Mouse (Mus musculus) lung, embryonic 16.5 days (tissue): ENCODE results near the gene Rbm6. TPM values are rescaled to one million over a fixed set of nuclear protein-coding genes. Genes with fewer than 3 reads are reported as not detected.

Source experiments
- ATAC-seq: fragments of 200-750 bp; cut with Nextera tagmentation; 2 replicates; pipeline ENCODE4 v1.8.0; 2017; ENCODE audit warnings: low read depth, mild to moderate bottlenecking, moderate library complexity
- H3K27ac ChIP-seq: fragments of 300-500 bp; sonication (generic); 2 replicates; pipeline ENCODE4 v1.5.1; 2014; ENCODE audit warnings: mild to moderate bottlenecking, control low read depth, low read length
- H3K27me3 ChIP-seq: fragments of 300-500 bp; sonication (generic); 2 replicates; pipeline ENCODE4 v1.6.1; 2014; ENCODE audit warnings: low read depth, low read length, mixed read lengths; ENCODE audit not compliant: control insufficient read depth, insufficient read depth
- H3K36me3 ChIP-seq: fragments of 300-500 bp; sonication (generic); 2 replicates; pipeline ENCODE4 v1.6.1; 2014; ENCODE audit warnings: low read length; ENCODE audit not compliant: control insufficient read depth, insufficient read depth
- H3K4me1 ChIP-seq: fragments of 300-500 bp; sonication (generic); replicated peaks from 2 replicates; pipeline ENCODE4 v1.6.1; 2014; ENCODE audit warnings: low read length, mixed read lengths; ENCODE audit not compliant: control insufficient read depth, insufficient read depth
- H3K4me2 ChIP-seq: fragments of 300-500 bp; sonication (generic); 2 replicates; pipeline ENCODE4 v1.6.1; 2014; ENCODE audit warnings: low read depth, low read length, control low read depth
- H3K4me3 ChIP-seq: fragments of 300-500 bp; sonication (generic); 2 replicates; pipeline ENCODE4 v1.5.1; 2014; ENCODE audit warnings: mild to moderate bottlenecking, low read length, control low read depth
- H3K9ac ChIP-seq: fragments of 300-500 bp; sonication (generic); 2 replicates; pipeline ENCODE4 v1.6.1; 2014; ENCODE audit warnings: low read length, control low read depth
- H3K9me3 ChIP-seq: fragments of 300-500 bp; sonication (generic); 2 replicates; pipeline ENCODE4 v1.6.1; 2016; ENCODE audit warnings: low read length; ENCODE audit not compliant: control insufficient read depth
- WGBS: fragments of 180-500 bp; shearing (Covaris S2); extraction: QIAGEN DNeasy Blood & Tissue Kit; methylation state at CpG from one replicate; pipeline ENCODE4 v1.1.7; 2014; 5-methylcytosine and 5-hydroxymethylcytosine counted together
- polyA plus RNA-seq: library from polyadenylated mRNA; unstranded; fragments of >200 nt; fragmentation: Nextera tagmentation; extraction: Ambion mirVana; gene quantifications from 2 replicates; pipeline ENCODE4 v1.2.1, GENCODE M21; 2015

Rbm6 gene
- 70.0 and 70.2 TPM in 2 replicates for polyA plus RNA-seq

DNA sequence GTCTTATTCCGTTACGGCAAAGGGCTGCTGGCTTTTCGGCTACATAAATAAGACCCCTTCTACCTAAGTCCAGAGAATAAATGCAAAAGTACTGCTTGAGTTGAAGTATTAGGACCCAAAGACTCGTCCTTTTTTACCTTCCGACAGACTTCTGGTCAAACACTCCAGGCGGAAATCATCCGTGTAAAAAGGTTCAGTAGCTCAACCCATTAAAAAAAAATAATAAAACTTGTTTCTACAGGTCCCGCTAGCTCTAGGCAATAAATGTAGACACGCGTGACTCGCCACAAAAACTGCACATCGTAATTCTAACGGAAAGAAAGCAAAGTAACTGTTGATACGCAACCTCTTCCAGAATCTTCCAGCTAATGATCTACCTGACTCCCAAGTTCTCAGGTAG lies at the start of gene Rbm6:
Rbm6 (minus strand) TSS at position 101 of the 400 bp plus-strand sequence.
- Histone ChIP-seq H3K9ac (peak within 1 kb of the TSS; percentile 93), H3K27ac (peak within 1 kb of the TSS; percentile 95), H3K36me3 (0 out of 2 replicates have a peak, but pooled peaks cover 2% of the 10 kb centered on the region), H3K4me1 (peaks cover 9% of the 10 kb centered on the region), H3K9me3 (no peaks in the 10 kb centered on the region), H3K4me3 (peak within 1 kb of the TSS; percentile 69), H3K27me3 (no peaks in the 10 kb centered on the region), H3K4me2 (peak within 1 kb of the TSS; percentile 89)
- WGBS = 6% methylated on average over 14 of the region's 14 CpGs
- ATAC-seq = no peak

GRCm38 (mm10) chr9:107919441-107919840 lies 46.4 kb upstream of the Rbm6 start:
- H3K9me3 ChIP-seq = no peaks in the 10 kb centered on the region
- no peak overlapping the region for H3K9ac ChIP-seq
- 78% methylated on average over 5 of the region's 5 CpGs for whole genome bisulfite sequencing
- no peak overlapping the region for H3K27ac ChIP-seq
- H3K4me1 ChIP-seq = peaks cover 10% of the 10 kb centered on the region; the same call in 1 of the 2 replicates
- no peak for ATAC-seq
- no peak overlapping the region for H3K4me3 ChIP-seq
- no peaks in the 10 kb centered on the region for H3K27me3 ChIP-seq
- no peak overlapping the region for H3K4me2 ChIP-seq
- H3K36me3 ChIP-seq = no peaks in the 10 kb centered on the region

- 77% methylated on average over 6 of the region's 6 CpGs for WGBS
Observed at GRCm38 (mm10) chr9:107918884-107919283, 45.8 kb upstream of the Rbm6 start.

DNA sequence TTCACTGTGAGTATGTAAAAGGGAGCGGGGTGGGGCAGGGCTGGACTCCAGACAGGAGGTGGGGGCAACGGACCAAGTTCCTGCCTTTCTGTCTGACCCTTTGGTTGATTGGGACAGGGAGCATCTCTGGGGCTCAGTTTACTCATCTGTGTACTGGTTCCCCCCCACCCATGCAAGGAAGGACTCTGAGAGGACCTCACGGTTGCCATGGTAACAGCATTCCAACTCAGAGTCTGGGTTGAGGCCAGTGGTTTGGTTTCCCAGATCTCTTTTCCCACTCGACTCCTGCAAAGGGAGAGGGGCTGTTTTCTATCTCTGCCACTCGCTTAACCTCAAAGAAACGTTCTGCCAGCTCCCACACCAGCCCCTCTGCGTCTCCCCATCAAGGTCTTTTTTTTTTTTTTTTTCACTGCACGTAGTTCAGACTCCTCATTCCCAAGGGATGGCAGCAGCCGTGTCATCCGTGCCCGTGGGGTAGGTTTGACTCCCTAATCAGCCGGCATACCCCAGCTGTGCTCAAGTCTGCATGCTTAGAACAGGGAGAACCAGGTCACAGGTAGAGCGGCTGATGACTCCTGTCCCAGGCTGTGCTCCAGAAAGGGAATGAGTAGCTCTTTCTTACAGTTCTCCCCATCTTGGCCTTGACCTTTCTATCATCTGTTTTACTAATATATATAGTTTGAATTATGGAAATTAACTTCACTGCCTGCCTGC lies 45.0 kb upstream of the Rbm6 start:
- no peak for ATAC-seq
- 0 out of 2 replicates have a peak overlapping the region, but pooled peaks have one; percentile 17 for H3K9ac ChIP-seq
- no peaks in the 10 kb centered on the region for H3K36me3 ChIP-seq
- H3K27me3 ChIP-seq = no peaks in the 10 kb centered on the region
- no peaks in the 10 kb centered on the region for H3K9me3 ChIP-seq
- no peak overlapping the region for H3K4me3 ChIP-seq
- H3K4me1 ChIP-seq = peaks cover 4% of the 10 kb centered on the region; the same call in 1 of the 2 replicates
- WGBS = 23% methylated on average over 13 of the region's 13 CpGs
- no peak overlapping the region for H3K4me2 ChIP-seq
- no peak overlapping the region for H3K27ac ChIP-seq

More at GRCm38 (mm10) chr9:107918884-107919283, 45.8 kb upstream of the Rbm6 start:
- no peak overlapping the region for H3K4me3 ChIP-seq
- H3K4me1 ChIP-seq = peaks cover 4% of the 10 kb centered on the region; the same call in 1 of the 2 replicates
- no peak overlapping the region for H3K9ac ChIP-seq
- H3K27me3 ChIP-seq = no peaks in the 10 kb centered on the region
- H3K9me3 ChIP-seq = no peaks in the 10 kb centered on the region
- H3K36me3 ChIP-seq = no peaks in the 10 kb centered on the region
- ATAC-seq = no peak
- H3K4me2 ChIP-seq = no peak overlapping the region
- no peak overlapping the region for H3K27ac ChIP-seq

DNA sequence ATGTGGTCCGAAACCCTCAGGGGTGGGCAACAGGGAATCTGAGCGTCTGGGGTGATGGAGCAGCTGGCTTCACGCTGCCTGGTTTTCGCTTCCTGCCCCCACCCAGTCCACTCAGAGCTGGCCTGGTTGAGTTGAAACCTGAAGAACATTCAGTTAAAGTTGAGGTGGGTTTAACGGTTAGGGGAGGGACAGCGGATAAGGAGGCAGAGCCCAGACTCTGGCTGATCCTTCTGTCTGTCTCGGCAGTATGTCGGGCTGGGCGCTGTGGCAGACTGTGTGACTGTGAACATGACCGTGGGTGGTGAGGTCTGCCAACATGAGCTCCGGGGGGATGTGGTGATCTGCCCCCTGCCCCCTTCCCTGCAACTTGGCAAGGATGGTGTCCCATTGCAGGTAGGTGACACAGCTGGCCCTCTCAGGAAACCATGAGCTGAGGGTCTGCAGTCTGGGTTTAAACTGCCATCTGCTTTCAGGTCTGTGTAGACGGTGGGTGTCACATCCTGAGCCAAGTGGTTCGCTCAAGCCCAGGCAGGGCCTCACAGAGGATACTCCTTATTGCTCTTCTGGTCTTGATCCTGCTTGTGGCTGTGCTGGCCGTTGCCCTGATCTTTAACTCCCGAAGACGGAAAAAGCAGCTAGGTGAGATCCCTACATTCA lies 41.9 kb upstream of the Rbm6 start:
- Histone ChIP-seq H3K36me3 (no peaks in the 10 kb centered on the region), H3K9ac (no peak overlapping the region), H3K4me2 (no peak overlapping the region), H3K4me3 (no peak overlapping the region), H3K27ac (no peak overlapping the region), H3K4me1 (peaks cover 4% of the 10 kb centered on the region; the same call in 1 of the 2 replicates), H3K27me3 (no peaks in the 10 kb centered on the region), H3K9me3 (no peaks in the 10 kb centered on the region)
- no peak for ATAC-seq
- 72% methylated on average over 16 of the region's 16 CpGs for WGBS

- H3K27me3 ChIP-seq = no peaks in the 10 kb centered on the region
- no peaks in the 10 kb centered on the region for H3K9me3 ChIP-seq
- no peaks in the 10 kb centered on the region for H3K36me3 ChIP-seq
- H3K4me1 ChIP-seq = peaks cover 21% of the 10 kb centered on the region
- WGBS = 77% methylated on average over 15 of the region's 15 CpGs
- H3K4me2 ChIP-seq = peak overlapping the region; percentile 69; the same call in 1 of the 2 replicates
- H3K27ac ChIP-seq = no peak overlapping the region
- ATAC-seq = no peak
- H3K4me3 ChIP-seq = no peak overlapping the region
- H3K9ac ChIP-seq = no peak overlapping the region
Observed at GRCm38 (mm10) chr9:107910025-107910769, 37.2 kb upstream of the Rbm6 start.

DNA sequence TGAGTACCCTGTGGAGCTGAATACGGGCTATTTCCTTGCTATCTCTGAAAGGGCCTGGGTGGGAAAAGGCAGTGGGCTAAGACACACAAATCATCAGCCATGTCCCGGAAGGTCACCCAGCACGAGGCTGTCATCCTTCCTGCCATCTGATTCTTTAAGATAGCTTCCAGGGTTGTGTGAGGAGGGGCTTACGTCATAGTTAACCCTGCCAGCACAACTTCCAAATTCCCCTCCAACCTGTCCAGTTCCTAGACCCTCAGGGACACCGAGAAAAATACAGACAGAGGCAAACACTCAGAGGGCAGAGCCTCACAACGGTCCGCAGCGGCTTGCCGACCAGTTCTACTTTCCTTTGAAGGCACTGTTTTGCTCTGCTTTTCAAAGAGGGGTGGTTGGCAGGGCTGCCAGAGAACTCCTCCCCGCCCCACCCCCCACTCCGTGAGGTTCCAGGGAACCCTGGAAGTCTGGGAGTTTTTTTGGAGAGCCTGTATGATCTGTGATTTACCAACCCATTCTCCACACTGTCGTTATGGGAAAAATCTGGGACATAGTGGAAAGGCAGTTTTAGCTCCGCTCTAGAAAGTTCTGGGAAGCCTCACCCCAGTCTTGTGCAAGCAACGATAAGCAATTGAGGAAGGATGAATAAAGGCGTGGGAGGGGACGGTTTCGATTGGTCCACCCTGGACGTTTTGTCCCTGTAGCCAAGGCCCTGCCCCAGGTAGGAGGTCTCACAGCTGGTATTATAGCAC lies 35.5 kb upstream of the Rbm6 start:
- peak overlapping the region; percentile 48 for H3K4me3 ChIP-seq
- H3K9me3 ChIP-seq = no peaks in the 10 kb centered on the region
- peak overlapping the region; percentile 32; the same call in 1 of the 2 replicates for H3K27ac ChIP-seq
- H3K27me3 ChIP-seq = no peaks in the 10 kb centered on the region
- peaks cover 23% of the 10 kb centered on the region for H3K4me1 ChIP-seq
- 28% methylated on average over 18 of the region's 18 CpGs for WGBS
- ATAC-seq = no peak
- H3K4me2 ChIP-seq = peak overlapping the region; percentile 69
- H3K9ac ChIP-seq = peak overlapping the region; percentile 43
- no peaks in the 10 kb centered on the region for H3K36me3 ChIP-seq

- no peaks in the 10 kb centered on the region for H3K9me3 ChIP-seq
- H3K9ac ChIP-seq = peak overlapping the region; percentile 66
- no peak overlapping the region for H3K27ac ChIP-seq
- 54% methylated on average over 14 of the region's 14 CpGs for WGBS
- H3K27me3 ChIP-seq = no peaks in the 10 kb centered on the region
- H3K4me2 ChIP-seq = peak overlapping the region; percentile 69
- no peaks in the 10 kb centered on the region for H3K36me3 ChIP-seq
- peaks cover 23% of the 10 kb centered on the region for H3K4me1 ChIP-seq
- no peak for ATAC-seq
- peak overlapping the region; percentile 48 for H3K4me3 ChIP-seq
Observed at GRCm38 (mm10) chr9:107907801-107908120, 34.7 kb upstream of the Rbm6 start.
